Mouse (Mus musculus) layer of hippocampus, adult 9-10 months (tissue): ENCODE data around the gene Tm4sf5.
"Not testable (repeated sequence)": the region's sequence is repeated elsewhere in the genome, so short reads cannot be mapped to it uniquely, and the experiment has no call there.

ENCODE experiments used
- DNase-seq: peaks from one replicate; pipeline ENCODE4 v3.0.0; 2022; ENCODE audit warnings: low spot score

The Tm4sf5 gene

DNA sequence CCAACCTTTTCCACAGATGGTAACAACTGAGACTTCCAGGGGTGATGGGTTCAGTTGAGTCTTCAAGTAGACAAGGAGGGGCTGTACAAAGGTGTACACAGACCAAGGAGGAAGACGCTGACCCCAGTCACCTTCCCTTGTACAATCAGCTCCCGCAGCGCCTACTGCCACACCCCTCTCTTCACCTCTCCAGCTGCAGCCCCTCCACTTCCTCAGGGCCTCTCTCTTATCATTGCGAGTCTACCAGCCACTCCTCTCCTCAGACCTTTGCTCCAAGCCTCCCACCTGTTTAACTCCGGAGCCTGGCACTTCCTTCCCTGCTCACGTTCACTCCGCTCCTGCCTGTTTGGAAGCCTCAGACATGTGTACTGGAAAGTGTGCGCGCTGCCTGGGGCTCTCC is at the start of gene Tm4sf5:
Tm4sf5 (plus strand) TSS at position 275 of the 400 bp plus-strand sequence.
- no peak for DNase-seq

DNA sequence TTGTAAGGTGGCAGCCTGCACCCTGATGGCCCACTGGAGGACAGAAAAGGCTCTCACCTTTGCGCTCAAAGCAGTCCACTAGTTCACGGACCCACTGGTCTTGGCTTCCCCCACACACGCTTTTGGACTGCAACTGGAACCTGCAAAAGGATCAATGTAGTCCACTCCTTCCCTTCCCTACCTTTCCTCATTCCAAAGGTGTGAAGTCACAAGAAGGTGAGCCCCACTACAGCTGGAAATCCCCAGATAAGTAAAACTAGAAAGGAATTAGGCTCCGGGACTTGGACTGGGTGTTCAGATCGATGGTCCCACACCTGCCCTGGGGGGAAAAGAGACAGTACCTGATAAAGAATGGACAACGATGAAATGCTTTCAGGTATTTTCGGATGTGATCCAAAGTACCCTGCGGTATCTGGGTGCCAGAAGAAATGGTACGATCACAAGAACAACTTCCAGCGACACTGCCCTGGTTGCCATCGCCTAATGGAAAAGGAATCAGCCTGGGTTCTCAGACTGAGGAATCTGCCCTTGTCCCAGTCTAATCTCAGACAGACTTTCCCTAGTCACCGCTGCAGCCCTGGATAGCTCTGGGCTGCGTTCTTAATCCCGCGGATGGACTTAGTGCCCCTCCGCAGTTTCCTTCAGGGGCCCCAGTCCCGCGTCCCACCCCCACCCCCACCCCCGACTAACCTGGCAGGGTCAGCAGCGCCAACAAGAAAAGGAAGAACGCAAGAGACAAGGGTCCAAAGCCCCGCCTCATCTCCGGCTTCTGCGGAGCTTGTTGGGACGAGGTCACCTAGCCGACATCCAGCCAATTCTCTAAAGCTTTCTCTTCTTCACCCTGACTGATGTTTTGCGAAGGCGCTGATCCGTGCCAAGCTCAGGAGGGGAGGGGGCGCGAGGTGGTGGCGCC is 46.1 kb upstream of the Tm4sf5 start, which contains the start of gene Zmynd15:
Zmynd15 (plus strand) TSS at position 746 of the 913 bp plus-strand sequence.
- DNase-seq = no peak

DNA sequence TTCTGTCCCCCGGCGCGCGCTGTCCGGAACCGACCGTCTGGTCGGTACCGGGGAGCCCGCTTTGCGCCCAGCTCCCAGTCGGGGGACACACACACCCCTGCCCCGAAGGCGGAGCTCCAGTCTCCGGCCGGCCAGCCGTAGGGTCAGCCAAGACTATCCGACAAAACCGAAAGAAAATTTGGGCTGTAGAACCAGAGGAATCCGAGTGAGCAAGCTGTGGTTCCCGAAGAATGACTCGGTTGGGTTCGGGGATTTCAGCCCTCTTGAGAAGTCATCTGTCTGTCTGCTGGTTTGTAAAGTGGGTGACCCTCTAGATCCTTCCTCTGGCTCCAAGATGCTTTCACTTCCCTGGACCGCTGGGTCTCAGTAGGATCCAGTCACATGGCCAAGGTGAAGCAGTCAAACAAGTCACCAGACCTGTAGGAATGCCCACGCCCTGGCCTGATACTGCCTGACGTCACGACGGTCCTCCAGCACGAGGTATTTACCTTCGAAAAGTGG is 45.4 kb upstream of the Tm4sf5 start, which contains the start of gene Cxcl16:
Cxcl16 (minus strand) TSS at position 384 of the 501 bp plus-strand sequence.
- no peak for DNase-seq

DNA sequence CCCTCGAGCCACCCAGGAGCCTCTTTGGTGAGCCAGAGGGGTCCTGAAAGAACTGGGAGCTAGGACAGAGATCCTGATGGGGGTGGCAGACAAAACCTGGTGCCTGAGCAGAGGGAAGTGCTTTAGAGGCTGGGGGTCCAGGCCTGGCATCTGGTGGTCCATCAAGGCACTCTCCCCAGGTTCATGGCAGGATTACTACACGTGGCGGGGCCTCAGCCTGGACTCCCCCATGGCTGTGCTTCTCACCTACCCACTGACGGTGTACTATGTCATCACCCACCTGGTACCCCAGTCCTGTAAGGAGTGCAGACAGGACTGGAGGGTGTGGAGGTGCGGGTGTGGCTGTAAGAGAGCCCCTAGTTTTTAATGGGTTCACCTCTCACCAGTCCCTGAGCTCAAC is 41.1 kb upstream of the Tm4sf5 start:
- no peak for DNase-seq

DNA sequence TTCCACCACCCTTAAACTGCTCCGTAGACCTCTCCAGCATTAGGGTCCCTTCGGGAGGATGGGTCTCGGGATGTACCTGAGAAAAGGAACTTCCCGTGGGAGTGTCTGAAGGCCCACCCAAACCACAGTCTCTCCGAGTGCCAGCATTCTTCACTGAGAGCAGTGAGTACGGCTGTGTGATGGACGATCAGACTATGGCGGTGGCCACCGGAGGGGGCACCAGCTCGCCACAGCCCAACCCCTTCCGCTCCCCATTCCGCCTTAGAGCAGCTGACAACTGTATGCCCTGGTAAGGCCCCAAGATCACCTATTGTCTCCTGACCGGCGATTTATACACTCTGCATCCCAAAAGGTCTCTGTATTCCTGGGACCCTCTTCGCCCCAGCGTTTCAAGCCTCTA is 39.8 kb upstream of the Tm4sf5 start:
- DNase-seq = no peak

DNA sequence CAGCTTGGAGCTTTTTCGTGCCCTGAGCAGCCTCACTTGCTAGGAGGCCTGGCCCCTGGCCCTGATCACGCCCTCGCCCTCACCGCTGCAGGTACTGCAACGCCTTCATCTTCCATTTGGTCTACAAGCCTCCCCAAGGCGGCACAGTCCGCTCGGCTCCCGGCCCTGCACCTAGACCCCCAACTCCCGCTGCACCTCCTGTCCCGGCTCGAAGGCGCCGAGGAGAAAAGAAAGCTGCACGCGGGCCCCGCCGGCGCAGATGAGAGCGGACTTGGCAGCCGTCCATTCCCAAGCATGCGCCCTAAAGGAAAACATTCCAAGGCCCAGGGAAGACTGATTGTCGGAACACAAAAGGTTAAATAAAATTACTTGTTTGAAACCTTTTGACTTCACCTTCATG is 39.2 kb upstream of the Tm4sf5 start:
- DNase-seq = no peak

DNA sequence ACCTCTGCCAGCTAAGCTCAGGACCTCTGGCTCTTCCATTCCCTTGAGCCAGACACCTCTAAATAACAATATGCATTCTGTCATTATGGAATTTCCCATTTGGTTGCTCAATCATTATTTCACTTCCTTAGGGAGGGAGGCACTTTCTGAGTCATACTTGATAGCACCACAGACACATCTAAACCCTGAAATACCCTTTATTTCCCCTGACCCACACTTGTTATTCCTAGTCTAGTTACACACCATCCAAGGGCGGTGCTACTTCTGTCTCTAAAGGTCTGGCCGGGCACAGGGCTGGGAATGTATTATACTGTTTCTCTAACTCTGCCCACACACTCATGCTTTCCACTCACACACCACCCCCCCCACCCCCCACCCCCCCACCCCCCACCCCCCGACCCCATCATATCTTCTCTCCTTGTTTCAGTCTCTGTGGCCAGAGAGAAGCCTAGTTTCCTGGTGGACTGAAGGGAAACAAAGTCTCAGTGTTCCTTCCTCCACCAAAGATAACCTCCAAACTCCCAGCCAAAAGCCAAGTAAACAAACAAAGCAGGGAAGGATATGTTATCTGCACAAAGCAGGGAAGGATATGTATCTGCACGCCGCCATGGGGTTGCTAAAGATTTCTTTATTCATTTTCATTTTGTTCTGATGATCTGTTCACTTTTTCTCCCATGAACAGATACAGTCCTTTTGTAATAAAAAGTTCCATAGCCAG is 37.0 kb upstream of the Tm4sf5 start:
- no peak for DNase-seq

DNA sequence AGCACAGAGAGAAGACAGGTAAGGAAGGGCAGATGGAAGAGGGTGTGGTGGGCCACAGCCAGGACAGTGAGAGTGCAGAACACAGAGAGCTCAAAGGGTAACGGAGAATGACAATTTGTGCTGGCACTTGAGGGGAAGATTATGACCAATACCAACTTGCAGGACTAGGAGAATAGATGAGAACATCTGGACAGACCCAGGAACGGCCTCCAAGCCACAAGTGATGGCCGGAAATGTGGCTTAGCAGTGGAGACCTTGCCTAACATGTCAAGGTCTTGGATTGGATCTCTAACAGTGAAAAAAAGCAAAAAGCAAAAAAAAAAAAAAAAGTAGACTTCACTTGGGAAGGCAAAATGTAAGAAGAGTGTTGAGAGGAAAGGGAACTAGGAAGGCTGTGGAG is 35.3 kb upstream of the Tm4sf5 start:
- DNase-seq = no peak

DNA sequence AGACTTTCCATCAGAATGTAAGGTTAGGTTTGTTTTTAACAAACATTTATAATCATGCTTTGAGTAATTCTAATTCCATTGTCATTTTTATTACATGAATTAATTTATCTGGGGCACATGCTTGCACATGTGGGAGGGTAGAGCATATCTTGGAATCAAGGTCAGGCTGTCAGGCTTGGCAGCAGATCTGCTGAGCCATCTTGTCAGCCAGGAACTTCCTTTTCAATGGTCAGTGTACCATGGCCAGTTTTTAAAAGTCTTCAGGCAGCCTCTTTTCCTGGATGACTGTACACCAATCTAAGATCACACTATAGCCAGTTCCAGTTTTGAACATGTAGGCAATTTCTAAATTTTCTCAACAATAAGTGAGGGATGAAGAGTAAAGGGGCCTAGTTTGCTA is 32.3 kb upstream of the Tm4sf5 start:
- DNase-seq = no peak

DNA sequence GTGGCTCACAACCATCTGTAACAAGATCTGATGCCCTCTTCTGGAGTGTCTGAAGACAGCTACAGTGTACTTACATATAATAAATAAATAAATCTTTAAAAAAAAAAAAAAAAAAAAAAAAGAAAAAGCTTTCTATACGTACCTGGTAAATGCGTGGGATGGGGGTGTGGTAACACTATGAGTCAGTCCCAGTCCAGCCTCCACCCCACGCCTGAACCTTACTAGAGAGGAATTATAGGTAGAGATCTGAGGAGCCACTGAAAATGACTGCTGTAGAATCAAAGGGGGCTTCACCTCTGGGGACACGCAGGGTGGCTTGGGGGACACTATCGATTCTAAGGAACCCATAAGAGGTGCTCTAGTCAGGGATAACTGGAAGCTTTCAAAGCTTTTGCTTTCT is 31.8 kb upstream of the Tm4sf5 start:
- DNase-seq = not testable (repeated sequence)

DNA sequence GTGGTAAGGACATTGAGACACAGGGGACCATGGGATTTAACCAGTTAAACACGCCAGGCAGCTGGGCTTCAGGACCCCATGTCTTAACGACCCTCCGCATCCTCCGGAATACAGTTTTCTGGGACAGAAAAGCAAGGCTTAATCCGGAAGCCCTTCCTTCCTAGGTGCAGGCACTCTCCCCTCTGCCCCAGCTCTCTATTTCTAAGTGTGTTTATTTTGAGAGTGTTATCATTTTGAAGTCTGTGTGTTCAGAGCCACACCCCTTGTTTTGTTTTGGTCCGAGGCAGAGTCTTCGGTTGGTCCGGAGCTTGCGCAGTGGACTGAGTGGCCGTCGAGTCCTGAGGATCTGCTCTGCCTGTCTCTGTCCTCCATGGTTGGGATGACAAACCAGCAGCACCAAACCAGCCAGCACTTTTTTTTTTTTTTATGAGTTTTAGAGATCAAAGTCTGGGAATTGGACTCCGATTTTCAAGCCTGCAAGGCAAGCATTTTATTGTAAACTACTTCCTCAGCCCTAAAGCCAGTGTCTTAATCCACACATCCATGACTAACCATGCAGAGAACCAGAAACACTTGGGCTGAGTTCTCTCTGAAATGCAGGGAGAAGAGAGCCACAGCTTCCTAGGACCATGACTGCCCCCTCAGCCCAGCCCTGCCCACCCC is 30.0 kb upstream of the Tm4sf5 start:
- DNase-seq = no peak

DNA sequence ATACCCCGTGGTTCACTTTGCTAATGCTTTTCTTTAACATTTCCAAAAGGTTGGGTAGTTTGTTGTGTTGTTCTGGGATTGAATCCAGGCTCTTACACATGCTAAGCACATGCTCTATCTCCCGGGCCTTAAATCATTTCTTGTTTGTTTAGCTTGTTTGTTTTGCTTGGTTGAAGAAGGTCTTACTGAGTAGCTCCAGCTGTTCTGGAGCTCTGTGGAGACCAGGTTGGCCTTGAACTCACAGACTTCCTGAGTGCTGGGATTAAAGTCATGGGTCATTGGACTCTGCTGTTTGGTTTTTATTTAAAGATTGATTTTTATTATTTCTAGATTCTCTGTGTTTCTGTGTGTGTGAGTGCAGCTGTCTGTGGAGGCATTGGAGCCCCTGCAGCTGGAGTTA is 19.5 kb upstream of the Tm4sf5 start:
- no peak for DNase-seq

DNA sequence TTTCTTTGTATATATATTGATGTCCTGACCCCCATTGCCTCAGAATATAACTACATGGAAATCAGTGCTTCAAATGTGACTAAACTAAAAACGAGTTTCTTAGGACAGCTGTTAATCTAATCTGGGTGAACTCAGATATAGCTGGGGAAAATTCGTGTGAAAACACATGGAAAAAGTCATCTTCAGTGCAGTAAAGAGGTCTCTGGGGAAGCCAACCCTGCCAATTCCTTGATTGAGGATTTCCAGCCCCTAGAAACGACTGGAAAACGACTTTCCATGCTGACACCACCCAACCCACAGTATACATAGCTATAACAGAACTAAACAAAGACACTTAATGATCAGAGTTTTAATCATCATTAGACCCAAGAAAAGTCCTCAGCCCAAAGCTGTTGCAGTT is 17.2 kb upstream of the Tm4sf5 start:
- no peak for DNase-seq

DNA sequence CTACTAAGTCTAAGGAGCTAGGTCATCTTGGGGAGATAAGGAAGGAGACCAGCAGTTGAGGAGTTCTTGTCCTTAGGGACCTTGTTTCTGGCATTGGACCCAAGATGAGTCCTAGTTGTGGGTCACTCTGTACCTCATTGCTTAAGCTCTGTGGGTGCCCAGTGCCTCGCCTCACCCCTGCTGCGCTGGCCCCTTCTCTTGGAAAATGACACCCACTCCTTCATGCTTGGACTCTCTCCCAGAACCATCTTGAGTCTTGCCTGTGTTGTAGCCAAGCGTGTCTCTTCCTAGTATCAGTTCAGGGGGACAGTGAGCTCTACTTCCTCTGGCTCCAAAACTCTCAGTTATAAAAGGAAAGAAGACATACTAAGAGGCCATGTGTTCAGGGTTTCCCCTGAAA is 15.9 kb upstream of the Tm4sf5 start:
- DNase-seq = no peak

DNA sequence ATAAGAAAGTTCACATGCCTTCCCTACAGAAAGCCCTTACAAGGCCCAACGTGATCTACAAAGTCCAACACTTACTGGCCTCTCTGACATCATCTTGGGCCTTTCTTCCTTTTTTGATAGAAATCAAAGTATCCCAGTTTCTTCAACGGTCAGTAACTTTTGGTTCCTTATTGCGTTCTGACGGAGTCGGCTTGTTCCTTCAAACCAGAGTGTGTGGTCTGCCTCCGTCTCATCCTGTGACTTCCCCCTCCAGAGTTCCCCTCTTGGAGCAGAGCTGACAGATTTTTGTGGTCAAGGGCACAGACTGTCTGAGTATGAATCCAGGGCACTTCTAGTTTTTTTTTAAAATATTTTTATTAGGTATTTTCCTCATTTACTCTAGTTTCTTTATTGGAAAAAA is 15.4 kb upstream of the Tm4sf5 start:
- peak; percentile 20 for DNase-seq

DNA sequence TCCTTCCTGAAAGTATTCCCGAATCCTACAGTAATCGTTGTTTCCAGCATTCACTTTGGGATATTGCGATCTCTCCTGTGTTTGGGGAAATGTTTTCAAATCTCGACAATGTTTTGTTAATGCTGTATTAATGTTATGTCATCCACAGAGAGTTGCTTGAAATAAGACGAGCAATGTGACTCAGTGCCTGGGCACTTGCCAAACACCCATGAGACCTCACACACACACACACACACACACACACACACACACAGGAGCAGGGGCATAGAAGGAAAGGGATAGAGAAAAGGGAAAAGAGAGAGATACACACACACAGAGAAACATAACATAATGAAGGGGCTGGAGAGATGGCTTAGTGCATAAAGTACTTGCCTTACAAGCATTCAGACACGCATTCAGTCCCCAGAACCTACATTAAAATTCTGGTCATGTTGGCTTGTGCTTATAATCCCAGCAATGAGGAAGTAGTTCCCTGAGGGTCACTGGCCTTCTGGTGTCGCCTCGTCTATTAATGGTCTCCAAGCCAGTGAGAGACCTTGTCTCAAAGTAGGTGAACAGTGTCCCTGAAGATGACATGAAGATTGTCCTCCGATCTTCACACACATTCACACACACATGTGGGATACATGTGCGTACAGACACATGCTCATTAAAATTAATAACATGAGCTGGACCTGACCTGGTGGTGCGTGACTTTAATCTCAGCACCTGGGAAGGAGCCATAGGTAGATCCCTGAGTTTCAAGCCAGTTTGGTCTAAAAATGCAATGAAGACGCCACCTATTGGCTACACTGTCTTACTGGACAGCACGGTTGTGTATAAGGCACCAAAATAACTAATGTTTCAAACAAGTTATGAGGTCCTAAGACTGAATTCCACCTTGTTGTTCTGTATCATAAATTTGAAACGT is 5.2 kb upstream of the Tm4sf5 start:
- no peak for DNase-seq

DNA sequence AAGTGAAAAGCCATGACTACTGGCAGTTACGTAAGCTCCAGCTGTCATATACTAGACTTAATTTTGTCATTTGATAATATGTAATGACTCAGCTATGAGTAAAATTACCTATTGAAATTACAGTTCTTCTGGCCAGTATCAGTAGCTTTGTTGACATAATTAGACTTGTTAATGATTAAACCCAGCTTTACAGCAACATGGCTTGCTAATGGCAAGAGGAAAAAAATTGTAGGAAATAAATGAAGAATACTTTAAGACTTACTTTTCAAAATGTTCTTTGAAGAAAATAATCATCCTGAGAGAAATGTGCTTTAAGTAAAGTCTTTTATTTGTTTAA is 4.6 kb upstream of the Tm4sf5 start:
- DNase-seq = no peak

DNA sequence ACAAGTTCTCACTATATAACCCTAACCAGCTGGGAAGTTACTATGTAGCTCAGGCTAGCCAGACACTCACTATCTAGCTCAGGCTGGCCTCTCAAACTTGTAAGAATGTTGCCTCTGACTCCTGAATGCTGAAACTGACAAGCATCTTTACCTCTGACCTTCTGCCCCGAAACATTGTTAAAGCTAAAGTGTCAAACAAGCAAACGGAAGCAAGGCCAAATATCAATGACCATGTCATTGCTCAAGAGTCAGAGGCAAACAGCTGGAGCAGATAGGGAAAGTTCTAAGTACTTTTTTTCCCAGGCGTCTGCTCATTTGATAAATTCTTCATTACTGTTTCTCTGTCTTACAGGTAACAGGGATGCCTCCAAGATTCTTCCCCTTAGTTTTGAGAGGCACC is 3.0 kb upstream of the Tm4sf5 start:
- DNase-seq = no peak

DNA sequence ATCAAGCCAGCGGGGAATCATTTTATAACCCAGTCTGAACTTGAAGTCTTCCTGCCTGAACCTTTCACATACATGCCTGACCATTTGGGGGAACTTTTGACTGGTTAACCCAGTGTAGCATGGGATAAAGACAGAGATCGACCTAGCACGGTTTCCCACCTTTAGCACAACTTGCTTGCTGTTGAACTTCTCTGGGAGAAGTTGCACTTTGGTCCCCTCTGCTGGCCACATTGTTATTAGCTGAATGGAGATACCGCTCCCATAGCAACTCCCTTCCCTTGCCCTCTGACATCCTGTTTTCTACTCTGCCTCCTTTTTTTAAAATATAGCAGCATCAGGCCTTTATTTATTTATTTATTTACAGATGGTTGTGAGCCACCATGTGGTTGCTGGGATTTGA is 1.3 kb downstream of the Tm4sf5 start:
- peak; percentile 50 for DNase-seq

DNA sequence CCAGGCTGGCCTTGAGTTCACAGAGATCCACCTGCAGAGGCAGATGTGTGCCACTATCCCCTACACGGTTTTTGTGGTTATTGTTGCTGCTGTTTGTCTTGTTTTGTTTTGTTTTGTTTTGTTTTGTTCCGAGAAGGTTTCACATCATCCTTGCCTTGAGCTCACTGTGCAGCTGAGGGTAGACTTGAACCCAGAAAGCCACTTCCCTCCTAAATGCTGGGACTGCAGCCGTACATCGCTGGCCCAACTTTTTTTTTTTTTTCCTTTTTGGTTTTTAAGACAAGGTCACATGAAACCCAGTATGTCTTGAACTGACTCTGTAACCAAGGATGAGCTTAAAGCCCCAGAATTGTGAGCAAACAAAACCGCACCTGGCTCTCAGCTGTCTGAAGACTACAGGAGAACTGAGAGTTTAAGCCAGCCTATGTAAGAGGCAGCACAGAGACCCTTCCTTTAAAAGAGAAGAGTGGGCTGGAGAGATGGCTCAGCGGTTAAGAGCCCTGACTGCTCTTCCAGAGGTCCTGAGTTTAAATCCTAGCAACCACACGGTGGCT is 2.0 kb downstream of the Tm4sf5 start:
- DNase-seq = no peak
